Mouse (Mus musculus): ENCODE results near the gene Atrnl1.
"Not testable (repeated sequence)": the region's sequence is repeated elsewhere in the genome, so short reads cannot be mapped to it uniquely, and the experiment has no call there.

Atrnl1 gene

DNA sequence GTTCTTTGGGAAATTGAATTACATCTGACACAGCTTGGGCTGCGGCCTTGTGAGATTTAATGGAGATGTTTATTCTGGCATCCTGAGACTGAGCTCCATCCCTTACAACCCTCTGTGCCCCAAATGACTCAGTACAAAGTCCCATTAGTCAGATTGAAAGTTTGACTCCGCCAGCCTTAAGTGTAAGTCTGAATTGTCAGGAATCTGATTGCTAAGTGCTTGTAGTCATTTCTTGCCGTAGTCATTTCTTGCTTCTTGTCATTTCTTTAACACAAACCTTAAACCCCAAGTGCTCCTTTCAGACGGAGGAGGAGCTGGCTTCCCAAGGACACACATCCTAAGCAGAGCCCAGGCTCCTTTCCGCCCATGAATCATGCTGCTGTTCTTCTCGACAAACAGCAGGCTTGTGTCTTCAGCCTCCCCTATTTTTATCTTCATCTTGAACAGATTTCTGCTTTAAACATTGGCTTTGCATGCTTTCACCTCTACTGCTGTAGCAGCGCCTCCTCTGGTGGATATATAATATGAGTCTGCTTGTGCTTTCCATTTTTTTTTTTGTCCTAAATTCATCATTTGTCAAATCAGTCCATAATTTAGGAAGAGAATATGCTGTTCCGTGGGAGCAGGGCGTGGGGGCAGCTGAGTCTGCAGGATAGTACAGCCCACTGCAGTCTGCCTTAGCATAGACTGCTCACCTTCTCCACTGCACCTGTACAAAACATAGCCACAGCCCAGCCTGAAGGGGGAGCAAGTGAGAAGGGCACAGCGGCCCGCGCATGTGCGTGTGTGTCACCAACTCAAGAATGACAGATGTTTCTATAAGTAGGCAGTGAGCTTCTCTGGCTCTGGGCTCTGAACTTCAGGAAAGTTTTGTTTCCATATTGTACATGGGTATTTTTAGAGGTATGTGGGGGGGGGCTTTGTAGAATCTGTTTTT lies 214.7 kb downstream of the Atrnl1 start:
- no peak for DNase-seq

DNA sequence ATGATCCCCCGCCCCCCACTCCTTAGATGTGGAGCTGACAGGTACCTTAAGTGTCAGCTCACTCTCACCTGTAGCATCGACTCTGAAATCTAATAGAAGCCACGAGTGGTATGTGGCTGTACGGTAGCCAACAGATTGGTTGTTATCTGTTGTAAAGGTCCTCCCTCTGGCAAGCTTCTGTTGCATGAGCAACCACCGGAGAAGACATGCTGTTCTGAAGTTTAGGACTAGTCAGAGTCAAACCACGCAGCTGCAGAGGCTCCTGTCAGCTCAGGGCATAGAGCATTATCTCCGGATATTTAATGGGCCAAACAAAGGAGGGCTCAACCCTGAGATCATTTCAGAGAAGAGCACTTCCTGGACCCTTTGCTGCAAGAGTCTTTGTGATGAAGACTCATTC lies 222.2 kb downstream of the Atrnl1 start:
- DNase-seq, result no peak

DNA sequence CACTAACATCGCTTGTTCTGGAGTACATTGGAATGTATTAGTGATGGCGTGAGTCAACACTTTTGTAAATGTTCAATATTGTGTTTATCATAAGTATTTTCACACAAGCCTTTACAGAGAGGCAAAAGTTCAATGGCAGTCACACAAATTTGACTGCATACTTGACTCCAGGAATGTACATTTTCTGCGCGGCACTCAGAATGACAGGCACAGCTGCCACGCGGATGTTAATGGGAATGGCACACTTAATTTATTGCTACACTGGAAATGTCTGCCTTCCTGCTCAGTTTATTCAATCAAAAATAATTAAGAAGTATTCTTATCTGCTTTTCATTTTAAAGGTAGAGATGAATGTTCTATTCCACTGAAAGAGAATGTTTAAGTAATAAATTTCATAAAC lies 227.0 kb downstream of the Atrnl1 start:
- no peak for DNase-seq

DNA sequence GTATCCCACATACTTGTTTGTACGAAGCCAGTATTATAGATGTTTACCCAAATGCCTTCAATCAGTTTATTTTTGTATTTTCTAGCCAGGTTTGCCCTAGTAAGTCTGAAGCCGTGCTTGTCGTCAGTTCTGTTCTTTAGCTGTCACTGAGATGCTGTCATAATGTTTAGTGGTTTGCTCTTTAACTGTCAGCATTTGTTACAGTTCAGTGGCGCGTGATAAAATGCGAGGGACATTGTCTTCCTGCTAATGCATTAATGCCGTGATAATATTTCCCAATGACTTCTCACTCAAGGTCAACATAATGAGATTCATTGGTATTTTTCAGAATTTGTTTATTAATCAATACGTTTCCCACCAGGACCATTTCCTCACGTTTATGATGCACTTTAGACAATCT lies 227.7 kb downstream of the Atrnl1 start:
- no peak for DNase-seq

DNA sequence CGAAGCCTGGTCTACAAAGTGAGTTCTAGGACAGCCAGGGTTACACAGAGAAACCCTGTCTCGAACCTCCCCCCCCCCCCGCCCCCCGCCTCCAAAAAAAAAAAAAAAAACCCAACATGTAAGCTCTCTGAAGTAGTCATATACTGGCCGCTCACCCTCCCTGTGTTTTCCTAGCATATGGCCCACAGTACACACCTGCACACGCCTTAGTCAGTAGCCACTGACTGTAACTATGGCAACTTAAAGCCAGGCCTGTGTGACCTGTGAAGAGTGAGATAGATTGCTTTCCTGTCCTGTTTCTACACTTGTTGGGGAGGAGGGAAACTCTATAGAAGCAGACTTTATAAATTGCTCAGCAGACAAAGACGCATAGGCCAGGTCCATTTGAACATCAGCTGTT lies 239.1 kb downstream of the Atrnl1 start:
- no peak for DNase-seq

DNA sequence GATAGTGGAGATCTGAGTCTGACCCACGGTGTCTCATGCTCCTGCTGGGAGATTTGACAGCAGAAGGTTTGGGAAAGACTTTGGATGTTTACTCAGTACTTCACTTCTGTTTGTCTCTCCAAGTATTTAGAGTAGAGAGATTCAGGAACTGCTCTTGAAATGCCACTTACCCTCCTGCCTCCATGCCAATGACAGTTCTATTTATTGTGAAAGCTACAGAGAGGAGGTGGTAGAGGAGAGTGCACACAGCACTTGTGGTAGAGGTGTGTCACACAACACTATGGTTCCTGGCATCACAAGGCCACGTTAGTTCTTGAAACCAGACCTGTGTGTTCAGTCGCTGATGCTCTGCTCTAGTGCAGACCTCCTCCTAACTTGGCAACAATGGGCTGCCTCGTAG lies 257.5 kb downstream of the Atrnl1 start:
- no peak for DNase-seq

DNA sequence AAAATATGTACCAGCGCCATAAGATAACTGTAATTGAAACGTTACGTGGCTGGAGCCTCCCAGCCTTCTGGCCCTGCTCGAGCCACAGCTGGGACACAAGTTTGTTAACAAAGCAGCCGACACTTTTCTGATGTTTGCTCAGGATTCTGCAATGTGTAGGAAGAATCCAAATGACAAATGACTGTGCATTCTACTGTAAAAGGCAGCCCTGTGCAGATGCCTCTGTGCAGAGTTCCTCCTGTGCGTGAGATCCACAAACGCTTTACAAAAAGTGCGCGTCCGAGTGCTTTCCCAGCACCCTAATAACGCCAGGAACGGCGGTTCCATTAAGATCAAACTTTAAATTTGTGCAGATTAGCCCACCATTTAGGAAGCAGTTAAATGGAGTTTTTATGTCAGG lies 260.0 kb downstream of the Atrnl1 start:
- no peak for DNase-seq

DNA sequence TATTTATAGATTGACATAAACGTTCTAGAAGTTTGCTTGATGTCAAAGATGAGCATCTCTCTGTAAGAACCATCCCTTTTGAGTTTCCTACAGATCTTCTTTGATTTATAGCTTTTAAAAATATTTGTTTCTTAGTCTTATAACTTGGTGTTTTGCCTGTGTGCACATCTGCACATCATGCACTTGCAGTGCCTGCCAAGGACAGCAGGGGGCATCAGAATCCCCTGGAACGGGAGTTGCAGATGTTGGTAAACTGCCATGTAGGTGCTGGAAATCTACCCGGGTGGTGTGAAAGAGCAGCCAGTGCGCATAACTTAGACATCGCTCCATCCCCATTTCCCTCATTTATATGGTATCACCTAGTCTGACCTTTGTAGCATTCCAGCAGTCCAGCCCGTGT lies 265.2 kb downstream of the Atrnl1 start:
- no peak for DNase-seq

DNA sequence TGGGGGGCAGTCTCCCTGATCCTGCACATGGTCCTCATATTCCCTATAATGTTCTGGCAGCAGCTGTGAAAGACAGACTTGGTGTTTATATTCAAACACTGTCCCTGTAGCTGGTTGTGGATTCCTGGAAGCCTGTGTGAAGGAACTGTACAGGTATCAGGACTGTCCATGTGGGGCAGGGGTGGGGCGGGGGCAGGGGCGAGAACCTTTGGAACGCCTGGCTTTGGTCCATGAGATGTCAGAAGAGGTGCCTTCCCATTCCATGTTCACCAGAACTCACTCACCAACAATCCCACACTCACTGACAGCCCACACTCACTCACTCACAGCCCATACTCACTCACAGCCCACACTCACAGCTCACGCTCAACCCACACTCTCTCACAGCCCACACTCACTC lies 266.5 kb downstream of the Atrnl1 start:
- DNase-seq, result no peak

DNA sequence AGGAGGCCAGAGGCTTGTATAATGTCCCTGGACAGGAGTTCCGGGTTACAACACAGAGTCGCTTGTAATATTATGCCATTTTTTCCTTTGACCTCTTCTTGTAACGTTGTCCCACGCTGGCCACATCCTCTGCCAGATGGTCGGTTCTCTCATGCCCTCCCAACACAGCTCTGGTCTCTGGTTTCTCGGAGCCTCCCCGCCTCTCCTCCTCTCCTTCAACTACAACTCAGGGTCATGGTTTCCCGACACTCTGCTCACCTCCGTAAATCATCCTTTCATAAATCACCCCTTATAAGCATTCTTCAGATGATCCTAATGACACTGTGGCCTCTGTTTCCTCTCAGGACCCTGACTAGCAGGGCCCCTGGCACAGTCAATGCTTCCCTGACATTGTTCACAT lies 267.7 kb downstream of the Atrnl1 start:
- no peak for DNase-seq

DNA sequence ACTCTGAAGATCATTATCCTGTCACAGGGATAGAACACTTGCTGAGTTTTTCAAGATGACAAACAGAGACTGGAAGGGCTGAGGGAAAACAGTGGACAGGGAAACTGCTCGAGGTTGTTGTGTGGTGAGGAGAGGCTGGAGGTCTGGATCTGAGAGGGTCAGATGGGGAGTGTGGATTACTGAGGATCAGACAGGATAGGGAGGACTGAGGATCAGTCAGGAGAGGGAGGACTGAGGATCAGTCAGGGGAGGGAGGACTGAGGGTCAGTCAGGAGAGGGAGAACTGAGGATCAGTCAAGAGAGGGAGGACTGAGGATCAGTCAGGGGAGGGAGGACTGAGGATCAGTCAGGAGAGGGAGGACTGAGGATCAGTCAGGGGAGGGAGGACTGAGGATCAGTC lies 269.0 kb downstream of the Atrnl1 start:
- DNase-seq, result not testable (repeated sequence)

DNA sequence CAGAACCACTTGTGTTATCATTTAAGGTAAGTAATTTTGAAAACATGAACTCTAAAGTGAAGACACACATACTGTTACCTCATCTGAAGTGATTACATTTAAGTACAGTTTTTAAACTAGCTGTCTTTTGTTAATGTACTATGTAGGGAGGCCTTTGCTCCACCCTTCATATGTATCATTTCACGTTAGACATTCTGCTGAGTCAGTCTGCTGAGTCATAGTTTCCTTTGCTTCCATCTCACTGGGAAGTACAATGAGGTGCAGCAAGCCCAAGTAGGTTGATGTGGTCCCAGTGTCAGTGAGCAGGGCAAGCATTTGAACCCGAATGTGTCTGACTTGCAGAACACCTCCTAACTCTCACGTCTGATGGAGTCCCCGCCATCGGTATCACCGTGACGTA lies 271.1 kb downstream of the Atrnl1 start:
- no peak for DNase-seq

DNA sequence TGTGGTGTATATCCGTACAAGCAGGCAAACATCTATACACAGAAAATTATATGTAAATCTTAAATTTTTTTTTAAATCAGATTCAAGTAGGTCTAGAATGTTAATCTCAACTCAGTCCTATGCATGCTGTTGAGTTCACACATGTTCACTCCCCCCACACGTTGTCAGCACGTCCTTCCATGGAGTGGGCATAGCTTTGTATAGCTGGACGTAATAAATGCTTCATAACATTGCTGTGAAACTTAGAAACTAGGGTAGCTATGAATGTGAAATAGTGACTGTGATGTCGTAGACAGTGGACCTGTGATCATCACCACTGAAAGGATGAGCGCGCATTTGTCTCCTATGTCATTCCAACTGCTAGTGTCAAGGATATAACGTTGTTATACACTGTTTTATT lies 278.0 kb downstream of the Atrnl1 start:
- no peak for DNase-seq

DNA sequence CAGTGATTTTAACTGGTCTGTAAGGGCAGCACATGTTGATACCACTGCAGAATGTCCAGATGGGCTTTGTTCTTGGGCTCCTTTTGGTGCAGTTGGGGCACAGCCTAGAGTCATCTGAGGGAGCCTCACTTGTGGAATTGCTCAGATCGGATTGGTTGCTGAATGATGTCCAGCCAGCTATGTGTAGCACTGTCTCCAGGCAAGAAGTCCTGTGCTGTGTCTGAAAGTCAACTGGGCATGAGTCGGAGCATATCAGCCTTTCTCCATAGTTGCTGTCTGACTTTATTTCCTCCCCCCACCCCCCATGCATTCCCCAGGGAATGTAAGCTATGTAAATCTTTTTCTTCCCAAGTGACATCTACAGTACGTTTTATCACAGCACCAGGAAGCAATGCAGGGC lies 278.9 kb downstream of the Atrnl1 start:
- DNase-seq, result no peak

DNA sequence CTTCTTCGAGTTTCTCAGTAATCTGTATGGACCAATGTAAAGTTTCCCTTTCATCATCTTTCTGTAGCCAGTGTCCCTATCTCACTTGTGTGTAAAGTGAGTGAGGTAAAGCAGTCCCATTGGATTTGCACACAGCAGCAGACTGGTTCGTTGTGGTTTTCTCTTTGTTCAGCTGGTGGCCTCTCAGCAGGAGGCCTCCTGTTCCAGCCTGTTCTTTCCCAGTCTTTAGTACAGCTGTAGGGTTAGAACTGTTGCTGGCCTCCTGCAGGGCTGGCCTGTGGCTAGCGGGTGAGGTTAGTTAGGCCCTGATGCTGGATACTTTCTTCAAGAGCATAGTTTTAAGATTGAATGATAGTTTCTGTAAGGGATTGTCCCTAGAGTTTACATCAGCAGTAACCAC lies 280.1 kb downstream of the Atrnl1 start:
- no peak for DNase-seq

DNA sequence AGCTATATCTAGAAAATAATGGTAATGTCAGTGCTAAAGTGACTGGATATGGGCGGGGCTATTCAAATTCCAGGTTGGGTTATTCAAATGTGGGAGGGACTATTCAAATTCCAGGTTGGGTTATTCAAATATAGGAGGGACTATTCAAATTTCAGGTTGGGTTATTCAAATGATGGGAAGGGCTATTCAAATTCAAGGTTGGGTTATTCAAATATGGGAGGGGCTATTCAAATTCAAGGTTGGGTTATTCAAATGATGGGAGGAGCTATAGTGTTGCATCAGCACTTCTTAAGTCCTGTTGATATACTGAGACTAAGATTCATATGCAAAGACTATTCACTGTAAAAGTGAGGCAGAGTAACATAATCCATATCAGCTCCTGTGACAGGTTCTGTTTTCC lies 283.4 kb downstream of the Atrnl1 start:
- DNase-seq, result no peak

DNA sequence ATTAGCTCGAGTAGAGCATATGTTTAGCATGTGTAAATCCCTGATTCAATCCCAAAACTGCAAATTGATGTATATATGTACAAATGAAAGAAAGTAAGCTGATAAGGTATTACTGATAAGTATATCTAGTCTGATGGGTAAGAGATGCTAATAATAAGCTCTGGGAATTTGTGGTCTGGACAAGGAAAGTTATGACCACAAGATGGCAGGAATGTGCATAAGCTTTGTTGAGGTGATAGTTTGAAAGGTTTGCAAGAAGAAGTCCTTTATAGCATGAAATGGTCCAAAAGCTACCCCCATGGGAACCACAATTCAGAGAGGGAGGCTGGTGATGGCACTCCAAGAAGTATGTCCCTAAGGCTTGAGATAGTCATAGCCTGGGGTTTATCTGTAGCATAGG lies 289.2 kb downstream of the Atrnl1 start:
- no peak for DNase-seq

DNA sequence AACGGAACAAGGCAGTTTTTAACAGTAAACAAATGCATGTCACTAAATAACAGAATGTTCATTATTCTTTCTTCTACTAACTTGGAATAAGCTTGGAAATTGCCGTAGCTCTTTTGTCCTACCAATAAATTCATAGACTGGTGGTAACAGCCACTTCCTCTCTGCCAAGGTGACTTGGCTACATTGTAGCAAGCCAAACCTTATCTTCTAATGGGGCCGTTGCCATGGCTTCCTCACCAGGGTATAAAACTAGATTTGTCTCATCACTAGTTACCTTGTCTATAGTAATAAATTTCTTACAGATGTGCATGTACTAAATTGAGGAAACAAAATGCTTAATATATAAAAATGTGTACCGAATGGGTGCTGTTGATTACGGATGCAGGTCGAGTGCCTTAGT lies 298.6 kb downstream of the Atrnl1 start:
- DNase-seq, result no peak

DNA sequence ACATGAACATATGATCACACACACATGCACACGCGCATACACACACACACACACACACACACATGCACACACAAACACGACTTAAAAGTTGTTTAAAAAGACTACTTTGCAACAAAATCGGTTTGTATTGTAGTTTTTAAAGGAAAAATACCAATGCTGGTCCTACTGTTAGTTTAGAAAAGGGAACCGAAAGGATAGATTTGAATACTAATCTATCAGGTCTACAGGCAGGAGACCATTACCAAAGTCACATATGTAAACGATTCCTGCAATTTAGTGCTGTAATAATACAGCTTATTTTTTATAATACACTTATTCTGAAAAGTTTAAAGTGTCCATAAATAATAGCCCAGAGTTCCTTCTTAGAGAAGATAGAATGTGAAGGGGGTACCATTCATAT lies 299.8 kb downstream of the Atrnl1 start:
- DNase-seq, result no peak

DNA sequence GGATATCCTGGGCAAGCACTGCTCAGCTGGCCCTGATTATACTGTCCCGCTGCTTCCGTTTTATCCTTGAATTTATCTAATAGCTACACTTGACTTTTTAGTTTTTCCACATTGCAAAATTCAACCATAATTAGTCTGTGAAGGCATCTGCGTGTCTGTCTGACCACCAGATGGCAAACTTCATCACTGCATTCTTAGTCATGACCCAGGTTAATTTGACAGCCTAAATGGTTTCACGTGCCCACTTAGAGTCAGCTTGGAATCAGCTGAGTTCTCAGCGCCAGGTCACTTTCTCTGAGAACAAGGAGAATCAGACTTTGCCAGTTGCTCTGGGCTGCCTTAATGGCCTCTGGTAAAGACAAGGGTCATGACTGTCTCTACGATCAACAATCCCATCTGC lies 305.5 kb downstream of the Atrnl1 start:
- DNase-seq, result no peak

DNA sequence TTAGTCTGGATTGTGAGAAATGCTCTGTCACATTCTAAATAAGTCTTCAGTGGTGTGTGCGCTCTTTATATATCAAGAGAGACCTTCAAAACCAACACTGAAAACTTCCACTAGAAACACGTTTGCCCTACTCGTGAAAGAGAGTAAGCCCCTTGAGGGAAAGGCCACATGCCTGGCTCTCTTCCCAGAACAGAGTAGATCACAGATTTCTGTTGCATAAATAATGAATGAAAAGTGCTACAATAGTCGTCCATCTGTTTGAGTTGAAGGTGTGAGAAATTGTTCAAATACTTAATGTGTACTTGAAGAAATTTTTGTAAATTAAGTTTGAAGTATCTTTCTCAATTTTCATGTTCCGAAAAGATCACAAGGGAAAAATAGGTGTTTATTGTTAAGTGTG lies 312.2 kb downstream of the Atrnl1 start:
- no peak for DNase-seq

DNA sequence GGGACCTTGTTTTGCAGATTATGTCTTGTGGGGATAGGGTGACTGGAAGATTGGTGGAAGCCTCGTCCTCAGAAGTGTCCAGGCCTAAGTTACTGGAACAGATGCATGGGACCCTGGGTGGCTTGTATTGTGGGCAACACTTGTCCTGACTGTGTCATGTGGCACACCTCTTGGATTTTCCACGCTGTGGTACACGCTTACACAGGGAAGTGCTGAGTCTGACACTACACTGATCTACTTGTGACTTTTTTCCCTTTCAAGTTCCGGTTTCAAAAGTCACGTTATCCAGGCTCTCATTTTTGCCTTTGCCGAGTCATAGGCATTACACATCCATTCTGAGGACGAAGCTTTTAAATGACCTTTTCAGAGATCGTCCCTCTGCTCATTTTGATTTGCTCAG lies 314.0 kb downstream of the Atrnl1 start:
- DNase-seq, result no peak

DNA sequence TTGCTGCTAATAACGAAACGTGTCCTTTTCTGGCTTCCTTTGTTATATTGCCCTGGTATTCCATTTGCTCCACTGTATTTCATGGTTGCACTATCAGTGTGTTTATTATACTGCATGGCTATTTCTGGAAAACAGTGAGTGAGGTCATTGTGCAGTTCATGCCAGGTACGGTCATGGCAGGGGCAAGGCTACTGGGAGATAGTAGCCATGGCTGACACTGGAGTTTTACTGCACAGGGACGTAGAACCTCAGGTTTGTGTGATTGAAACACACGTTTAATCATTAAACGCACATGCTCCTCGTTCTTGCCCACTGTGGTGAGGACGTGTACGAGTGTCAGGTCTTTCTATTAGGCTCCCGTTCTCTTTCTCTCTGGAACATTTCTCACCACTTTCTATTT lies 314.8 kb downstream of the Atrnl1 start:
- DNase-seq, result no peak

DNA sequence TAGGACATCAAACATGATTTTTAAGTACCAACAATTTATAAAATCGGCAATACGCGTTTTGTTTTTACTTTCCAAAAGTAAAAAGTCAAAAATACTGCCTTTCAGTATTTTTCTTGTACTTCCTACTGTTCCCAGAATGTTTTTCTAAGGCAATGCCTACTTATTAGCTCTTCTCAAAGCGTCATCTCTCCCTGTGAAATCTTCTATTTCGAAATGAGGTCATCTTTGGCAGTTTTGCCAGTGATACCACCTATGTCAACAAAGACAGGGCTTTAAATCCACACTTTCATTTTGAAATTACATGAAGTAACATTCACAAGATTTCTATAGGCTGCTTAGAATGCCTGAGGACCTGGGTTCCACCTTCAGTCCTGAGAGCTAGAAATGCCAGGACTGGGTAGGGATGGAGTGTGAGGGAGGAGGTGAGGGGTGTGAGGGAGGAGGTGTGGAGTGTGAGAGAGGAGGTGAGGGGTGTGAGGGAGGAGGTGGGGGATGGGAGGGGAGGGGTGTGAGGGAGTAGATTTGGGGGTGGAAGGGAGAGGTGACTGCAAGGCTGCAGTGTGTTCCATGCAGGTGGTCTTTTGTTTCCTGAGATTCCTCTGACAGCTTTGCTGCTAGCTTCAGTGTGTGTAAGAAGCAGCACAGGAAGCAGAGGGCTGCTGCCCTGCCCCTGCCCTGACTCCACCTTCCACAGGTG lies 315.5 kb downstream of the Atrnl1 start:
- no peak for DNase-seq
